Mouse (Mus musculus) spleen, postnatal 10 days (tissue): ENCODE data around the gene Tmem184b.

Experiments
- DNase-seq, 2 experiments: peaks; one replicate each; pipeline ENCODE4 v3.0.0; 2021 to 2022; ENCODE audit warnings: low spot score in 2 of 2

Gene Tmem184b

GRCm38 (mm10) chr15:79402836-79403762 is at the start of gene Tmem184b:
Tmem184b (minus strand) TSS chr15:79403569.
- peak; percentile 80 to 86 for DNase-seq

- no peak for DNase-seq
These were observed 44.7 kb upstream of the Tmem184b start for GRCm38 (mm10) chr15:79448041-79448440.

- no peak for DNase-seq
These were observed 42.7 kb upstream of the Tmem184b start for GRCm38 (mm10) chr15:79445786-79446654.

GRCm38 (mm10) chr15:79443856-79444410 is 40.6 kb upstream of the Tmem184b start:
- DNase-seq = no peak

- no peak for DNase-seq
These were observed 39.7 kb upstream of the Tmem184b start for GRCm38 (mm10) chr15:79442961-79443518.

- DNase-seq = no peak
These were observed 38.9 kb upstream of the Tmem184b start for GRCm38 (mm10) chr15:79442257-79442611.

GRCm38 (mm10) chr15:79441331-79442256 is 38.2 kb upstream of the Tmem184b start:
- DNase-seq = peak; percentile 37 to 75

GRCm38 (mm10) chr15:79440651-79441330 is 37.4 kb upstream of the Tmem184b start:
- no peak for DNase-seq

- no peak for DNase-seq
These were observed 36.9 kb upstream of the Tmem184b start for GRCm38 (mm10) chr15:79440223-79440622.

GRCm38 (mm10) chr15:79439386-79439785 is 36.0 kb upstream of the Tmem184b start:
- DNase-seq = no peak

- DNase-seq = no peak
These were observed 35.4 kb upstream of the Tmem184b start for GRCm38 (mm10) chr15:79438816-79439215.

- DNase-seq = no peak
These were observed 34.9 kb upstream of the Tmem184b start for GRCm38 (mm10) chr15:79438209-79438810.

GRCm38 (mm10) chr15:79437541-79438208 is 34.3 kb upstream of the Tmem184b start:
- no peak for DNase-seq

GRCm38 (mm10) chr15:79436481-79436921 is 33.1 kb upstream of the Tmem184b start:
- no peak for DNase-seq

- DNase-seq = no peak
These were observed 31.9 kb upstream of the Tmem184b start for GRCm38 (mm10) chr15:79435191-79435671.

GRCm38 (mm10) chr15:79432892-79433291 is 29.5 kb upstream of the Tmem184b start:
- peak in 1 of 2 experiments; percentile 27 for DNase-seq

- no peak for DNase-seq
These were observed 29.0 kb upstream of the Tmem184b start for GRCm38 (mm10) chr15:79432328-79432727.

- no peak for DNase-seq
These were observed 28.6 kb upstream of the Tmem184b start for GRCm38 (mm10) chr15:79431925-79432324.

- no peak for DNase-seq
These were observed 27.2 kb upstream of the Tmem184b start for GRCm38 (mm10) chr15:79430461-79431000.
